Mouse (Mus musculus) thymus, postnatal 4 days (tissue): Measurements from ENCODE around the gene Gm498.

ENCODE experiments used
- DNase-seq: peaks from one replicate; pipeline ENCODE4 v3.0.0; 2021

The Gm498 gene

GRCm38 (mm10) chr7:143866538-143866937, at the start of gene Gm498:
Gene Gm498 (plus strand): TSS chr7:143866838.
- no peak for DNase-seq

GRCm38 (mm10) chr7:143819201-143819600, 47.4 kb upstream of the Gm498 start:
- no peak for DNase-seq

GRCm38 (mm10) chr7:143821241-143821640, 45.4 kb upstream of the Gm498 start:
- no peak for DNase-seq

GRCm38 (mm10) chr7:143822375-143823265, 44.0 kb upstream of the Gm498 start, which contains the start of the genes Nadsyn1 and Dhcr7:
Gene Nadsyn1 (minus strand): TSS chr7:143822849.
Gene Dhcr7 (plus strand): TSS chr7:143823145.
- peak; percentile 100 for DNase-seq

GRCm38 (mm10) chr7:143823266-143823605, 43.4 kb upstream of the Gm498 start:
- no peak for DNase-seq

GRCm38 (mm10) chr7:143826985-143827384, 39.7 kb upstream of the Gm498 start:
- DNase-seq, result no peak

GRCm38 (mm10) chr7:143829504-143830331, 36.9 kb upstream of the Gm498 start:
- peak; percentile 95 for DNase-seq

- DNase-seq, result no peak
These were observed 36.2 kb upstream of the Gm498 start for GRCm38 (mm10) chr7:143830399-143830798.

DNA sequence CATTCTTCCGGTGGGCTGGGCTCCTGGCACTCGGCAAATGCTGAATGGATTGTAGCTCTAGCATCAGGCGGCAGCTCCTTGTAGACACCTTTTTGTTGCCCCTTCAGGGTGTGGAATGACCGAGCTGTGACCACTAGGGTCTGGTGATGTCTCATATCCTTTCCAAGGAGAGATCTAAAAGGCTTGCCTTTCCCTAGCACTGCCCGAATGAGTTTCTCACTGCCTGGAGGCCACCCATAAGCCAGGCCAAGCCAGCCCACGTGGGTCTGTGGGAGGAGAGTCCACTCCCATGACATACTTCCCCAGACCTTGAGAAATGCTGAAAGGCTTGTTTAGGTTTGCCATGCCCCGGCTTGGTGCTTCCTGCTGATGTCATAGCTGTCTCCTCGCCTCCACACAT, 34.4 kb upstream of the Gm498 start:
- DNase-seq, result no peak

DNA sequence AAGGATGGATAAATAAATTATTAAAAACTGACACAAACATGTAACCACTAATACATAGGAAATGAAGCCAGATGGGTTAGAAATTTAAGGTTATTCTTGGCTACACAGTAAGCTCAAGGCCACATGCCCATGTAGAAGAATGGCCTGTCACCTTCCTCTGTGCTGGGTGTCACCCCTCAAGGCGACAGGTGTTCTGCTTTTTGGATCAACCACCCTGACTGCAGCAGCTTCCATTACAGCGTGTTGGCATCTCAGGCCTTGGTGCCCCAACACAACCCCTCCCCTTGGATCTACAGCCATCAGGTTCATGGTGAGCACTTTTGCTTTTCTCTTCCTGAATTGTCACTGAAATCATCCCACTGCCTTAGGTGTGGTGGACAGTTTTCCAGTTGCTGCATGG, 34.0 kb upstream of the Gm498 start:
- no peak for DNase-seq

GRCm38 (mm10) chr7:143833581-143834190, 33.0 kb upstream of the Gm498 start:
- DNase-seq, result no peak

GRCm38 (mm10) chr7:143834316-143834715, 32.3 kb upstream of the Gm498 start:
- no peak for DNase-seq

- DNase-seq, result peak; percentile 34
These were observed 31.7 kb upstream of the Gm498 start for GRCm38 (mm10) chr7:143834972-143835371.

DNA sequence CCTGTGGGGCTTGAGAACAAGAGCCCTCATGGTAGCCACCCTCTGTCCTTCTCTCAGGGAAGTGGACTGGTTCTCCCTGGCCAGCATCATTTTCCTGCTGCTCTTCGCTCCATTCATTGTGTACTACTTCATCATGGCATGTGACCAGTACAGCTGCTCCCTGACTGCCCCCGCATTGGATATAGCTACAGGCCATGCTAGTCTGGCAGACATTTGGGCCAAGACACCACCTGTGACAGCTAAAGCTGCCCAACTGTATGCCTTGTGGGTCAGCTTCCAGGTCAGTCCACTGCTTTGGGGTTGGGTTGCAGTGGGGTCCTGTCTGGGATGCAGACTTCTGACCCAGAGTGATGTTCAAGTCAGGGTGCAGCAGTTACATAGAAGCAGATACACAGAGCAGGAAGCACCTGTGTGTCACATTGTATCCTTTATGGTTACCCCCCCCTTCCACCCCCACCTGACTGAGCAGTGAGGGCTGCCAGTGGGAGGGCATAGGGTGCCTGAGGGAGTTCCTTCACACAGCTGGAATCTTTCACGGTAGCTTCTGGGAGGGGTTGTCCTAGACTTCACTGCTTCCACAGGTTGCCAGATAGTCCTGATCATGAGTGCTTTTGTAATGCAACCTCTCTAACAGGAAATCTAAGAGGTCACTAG, 28.8 kb upstream of the Gm498 start:
- peak; percentile 52 for DNase-seq

GRCm38 (mm10) chr7:143840121-143840520, 26.5 kb upstream of the Gm498 start:
- DNase-seq, result no peak

- DNase-seq, result no peak
These were observed 25.3 kb upstream of the Gm498 start for GRCm38 (mm10) chr7:143841301-143841700.

DNA sequence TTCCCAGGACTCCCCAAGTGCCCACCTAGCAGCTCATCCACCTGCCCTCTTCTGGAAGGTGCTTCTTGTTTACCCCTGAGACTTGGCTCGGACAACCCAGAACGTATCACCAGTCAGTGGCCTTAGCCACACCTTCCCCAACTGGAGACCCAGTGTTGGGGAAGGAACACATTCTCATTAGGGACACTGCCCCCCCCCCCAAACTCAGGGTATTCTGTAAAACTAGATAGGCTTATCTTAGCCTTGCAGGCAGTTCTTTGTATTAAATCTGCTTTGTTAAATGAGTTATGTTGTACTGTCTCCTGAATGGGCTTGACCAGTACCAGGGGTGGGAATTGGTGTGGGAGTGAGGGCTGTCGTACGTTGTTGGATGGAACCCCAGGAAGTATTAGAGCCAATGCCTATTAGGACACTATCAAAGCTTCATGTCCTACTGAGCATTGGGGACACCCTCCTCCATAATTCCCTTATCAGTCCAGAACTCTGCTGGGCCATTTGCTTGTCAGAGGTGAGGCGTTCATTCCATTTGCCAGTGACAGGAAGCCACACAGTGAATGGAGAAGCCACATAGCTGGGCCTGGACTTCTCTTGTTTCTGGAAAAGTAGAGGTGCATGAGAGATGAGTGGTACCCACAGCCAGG, 18.4 kb upstream of the Gm498 start:
- DNase-seq, result no peak

DNA sequence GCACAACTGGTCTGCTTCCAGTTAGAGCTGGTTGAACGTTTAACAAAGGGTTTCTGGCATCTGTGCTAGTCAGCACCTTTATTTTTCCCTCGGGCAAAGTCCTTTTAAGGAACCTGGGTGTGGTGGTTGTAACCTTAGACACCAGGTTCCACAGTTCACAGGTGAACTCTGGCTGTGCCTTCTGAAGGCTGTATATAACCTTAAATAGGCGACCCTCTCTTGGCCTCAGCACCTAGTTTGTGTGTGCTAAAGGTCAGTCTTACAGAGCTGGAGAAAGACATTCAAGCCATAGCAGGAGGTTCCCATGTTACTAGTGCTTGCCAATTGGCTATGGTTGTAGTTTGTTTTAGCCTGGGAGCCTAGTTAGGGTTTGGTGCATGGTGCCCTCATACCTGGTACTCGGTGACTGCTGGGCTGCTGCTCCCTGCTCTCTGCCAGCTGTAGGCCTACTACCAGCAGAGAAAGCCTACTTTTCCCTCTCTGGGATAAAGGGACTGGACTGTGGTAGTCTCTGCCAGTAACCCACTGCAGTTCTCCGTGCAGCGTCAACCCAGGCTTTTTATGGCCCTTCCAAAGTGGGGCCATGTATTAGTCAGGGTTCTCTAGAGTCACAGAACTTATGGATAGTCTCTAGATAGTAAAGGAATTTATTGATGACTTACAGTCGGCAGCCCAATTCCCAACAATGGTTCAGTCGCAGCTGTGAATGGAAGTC, 17.7 kb upstream of the Gm498 start:
- DNase-seq, result no peak

GRCm38 (mm10) chr7:143868874-143869273, 2.2 kb downstream of the Gm498 start:
- no peak for DNase-seq

- no peak for DNase-seq
These were observed 17.1 kb downstream of the Gm498 start for GRCm38 (mm10) chr7:143883717-143884116.

GRCm38 (mm10) chr7:143891146-143891545, 24.5 kb downstream of the Gm498 start:
- DNase-seq, result no peak

DNA sequence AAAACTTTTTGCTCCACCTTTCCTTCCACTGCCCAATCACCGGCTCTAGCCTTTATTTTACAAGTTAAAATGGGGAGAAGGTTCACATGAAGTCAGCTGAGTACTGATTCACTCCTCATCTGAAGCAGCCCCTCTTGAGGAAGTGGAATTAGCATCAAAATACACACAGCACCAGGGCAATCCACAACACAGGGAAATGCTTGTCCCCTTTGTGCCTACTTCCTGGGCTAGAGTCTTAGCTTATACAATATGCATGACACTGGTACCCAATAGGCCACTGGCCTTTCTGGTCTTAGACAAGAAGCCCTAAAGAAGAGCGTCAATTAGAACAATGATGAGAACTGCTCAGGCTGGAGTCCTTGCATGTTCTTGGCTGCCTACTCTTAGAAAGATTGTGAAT, 25.7 kb downstream of the Gm498 start:
- DNase-seq, result no peak
